Mouse (Mus musculus) cerebellum, postnatal 10 days (tissue): ENCODE measurements around the gene Slc2a9.
A peak's percentile ranks its signal among the peaks of the same experiment; 100 is the strongest.
"Not testable (repeated sequence)": the region's sequence is repeated elsewhere in the genome, so short reads cannot be mapped to it uniquely, and the experiment has no call there.

Experiments
- DNase-seq, 2 experiments: peaks; one replicate each; pipeline ENCODE4 v3.0.0; 2021; ENCODE audit warnings: mixed read lengths in 2 of 2

Slc2a9 gene

GRCm38 (mm10) chr5:38500043-38500442 is 2.9 kb downstream of the Slc2a9 start:
- DNase-seq, result no peak

GRCm38 (mm10) chr5:38499316-38499811 is 3.6 kb downstream of the Slc2a9 start:
- no peak for DNase-seq

GRCm38 (mm10) chr5:38498479-38498878 is 4.5 kb downstream of the Slc2a9 start:
- no peak for DNase-seq

DNA sequence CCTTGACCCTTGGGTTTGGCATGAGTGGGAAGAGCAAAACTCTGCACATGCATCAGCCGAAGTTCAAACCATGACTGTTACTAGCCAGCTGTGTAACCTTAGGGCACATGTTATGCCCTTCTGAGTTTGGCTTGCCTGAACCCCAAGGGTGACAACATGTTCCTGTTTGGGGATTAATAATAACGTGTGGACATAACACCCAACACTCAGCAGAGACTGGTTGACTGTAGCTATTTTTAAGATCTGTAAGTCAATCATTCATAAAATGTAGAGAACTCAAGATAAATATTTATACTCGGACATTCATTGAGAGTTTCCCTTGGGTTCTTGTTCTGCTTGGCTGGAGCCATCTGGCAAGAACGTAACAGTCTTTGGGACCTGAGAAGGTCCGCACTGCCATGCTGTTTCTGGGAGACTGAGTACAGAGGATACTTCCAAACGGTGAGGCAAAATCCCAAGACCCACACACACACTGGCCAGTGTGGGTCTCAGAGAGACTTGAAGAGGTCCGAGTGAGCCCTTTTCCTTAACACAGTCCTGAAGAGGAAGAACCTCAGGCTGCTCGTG is 6.4 kb downstream of the Slc2a9 start:
- DNase-seq, result no peak

GRCm38 (mm10) chr5:38493890-38494289 is 9.1 kb downstream of the Slc2a9 start:
- DNase-seq, result no peak

- DNase-seq, result no peak
Measured at GRCm38 (mm10) chr5:38491763-38492162, 11.2 kb downstream of the Slc2a9 start.

- no peak for DNase-seq
Measured at GRCm38 (mm10) chr5:38489739-38490138, 13.2 kb downstream of the Slc2a9 start.

DNA sequence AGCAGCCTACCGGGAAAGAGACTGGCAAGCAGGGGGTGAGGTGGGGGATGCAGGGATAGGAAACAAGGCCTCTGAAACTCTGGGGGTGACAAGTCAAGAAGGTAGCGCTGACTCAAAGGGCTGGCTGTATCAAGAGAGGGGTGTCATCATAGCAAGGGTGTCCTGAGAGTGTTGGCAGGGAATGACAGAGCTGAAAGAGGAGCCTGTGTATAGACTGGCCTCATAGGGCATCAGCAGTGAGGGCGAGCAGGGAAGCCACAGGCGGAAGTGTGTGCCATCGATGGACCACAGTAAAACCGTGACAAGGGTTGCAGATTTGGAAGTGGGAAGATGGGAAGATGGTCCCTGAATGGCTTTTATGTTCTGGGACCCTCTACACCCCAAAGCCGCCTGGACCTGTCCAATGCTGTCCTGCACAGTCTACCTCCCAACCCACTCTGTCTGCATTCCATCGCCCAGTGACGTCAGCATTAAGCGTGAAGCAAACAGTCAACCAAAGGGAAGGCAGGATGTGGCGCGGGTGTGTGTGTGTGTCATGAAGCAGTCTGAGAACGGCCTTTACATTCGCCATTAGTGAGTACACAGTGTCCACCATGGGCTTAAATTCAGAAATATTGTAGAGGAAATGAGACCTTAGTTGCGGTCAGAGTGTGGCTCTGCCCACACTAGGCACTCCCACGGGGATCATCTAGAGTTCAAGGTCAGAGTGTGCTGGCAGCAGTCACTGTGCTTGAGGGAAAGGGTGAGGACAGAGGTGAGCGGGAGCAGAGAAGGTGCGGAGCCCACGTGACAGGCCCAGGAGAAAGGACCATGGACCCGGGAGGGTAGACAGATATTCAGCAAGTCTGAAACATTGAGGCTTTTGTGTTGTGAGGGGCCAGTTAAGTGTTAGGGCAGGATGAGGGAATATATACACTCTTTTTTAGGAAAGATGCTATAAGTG is 14.0 kb downstream of the Slc2a9 start:
- no peak for DNase-seq

DNA sequence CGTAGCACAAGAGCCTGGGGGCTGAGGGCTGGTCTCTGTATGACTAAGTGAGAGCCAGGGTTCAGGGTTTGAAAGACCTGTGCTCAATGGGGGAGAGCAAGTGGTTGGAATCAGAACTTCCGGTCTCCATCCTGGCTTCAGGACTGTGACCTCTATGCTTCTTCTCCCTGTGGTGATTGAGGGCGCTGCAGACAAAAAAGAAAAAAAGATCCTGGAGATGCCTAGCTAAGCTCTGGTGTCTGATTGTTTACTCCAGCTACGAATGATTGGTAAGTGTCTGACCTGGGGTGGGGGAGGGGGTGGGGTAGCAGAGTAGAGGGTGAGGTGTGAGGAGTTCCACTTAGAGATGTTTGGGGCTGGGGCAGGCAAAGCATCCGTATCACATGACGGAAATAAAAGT is 14.9 kb downstream of the Slc2a9 start:
- DNase-seq, result no peak

GRCm38 (mm10) chr5:38487247-38487646 is 15.7 kb downstream of the Slc2a9 start:
- no peak for DNase-seq

DNA sequence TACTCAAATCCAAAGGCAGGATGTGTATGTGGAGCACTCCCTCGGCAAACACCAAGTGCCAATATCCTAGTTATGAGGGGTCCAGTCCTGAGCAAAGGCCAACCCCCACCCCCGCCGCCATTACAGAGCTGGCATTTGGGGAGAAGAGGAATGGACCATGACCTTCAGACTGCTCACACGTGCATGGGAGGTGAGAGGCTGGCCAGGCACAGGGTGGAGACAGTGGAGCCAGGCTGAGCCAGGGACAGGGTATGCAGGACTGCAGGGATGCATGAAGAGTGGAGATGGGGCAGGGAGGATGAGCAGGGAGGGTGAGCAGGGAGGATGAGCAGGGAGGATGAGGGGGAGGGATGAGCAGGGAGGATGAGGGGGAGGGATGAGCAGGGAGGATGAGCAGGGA is 17.0 kb downstream of the Slc2a9 start:
- DNase-seq, result no peak

GRCm38 (mm10) chr5:38483518-38484110 is 19.3 kb downstream of the Slc2a9 start:
- no peak for DNase-seq

GRCm38 (mm10) chr5:38480822-38481707 is 21.9 kb downstream of the Slc2a9 start:
- no peak for DNase-seq

- DNase-seq, result peak; percentile 71 to 76
Measured at GRCm38 (mm10) chr5:38479908-38480725, 22.8 kb downstream of the Slc2a9 start.

- DNase-seq, result not testable (repeated sequence)
Measured at GRCm38 (mm10) chr5:38479545-38479907, 23.4 kb downstream of the Slc2a9 start.

DNA sequence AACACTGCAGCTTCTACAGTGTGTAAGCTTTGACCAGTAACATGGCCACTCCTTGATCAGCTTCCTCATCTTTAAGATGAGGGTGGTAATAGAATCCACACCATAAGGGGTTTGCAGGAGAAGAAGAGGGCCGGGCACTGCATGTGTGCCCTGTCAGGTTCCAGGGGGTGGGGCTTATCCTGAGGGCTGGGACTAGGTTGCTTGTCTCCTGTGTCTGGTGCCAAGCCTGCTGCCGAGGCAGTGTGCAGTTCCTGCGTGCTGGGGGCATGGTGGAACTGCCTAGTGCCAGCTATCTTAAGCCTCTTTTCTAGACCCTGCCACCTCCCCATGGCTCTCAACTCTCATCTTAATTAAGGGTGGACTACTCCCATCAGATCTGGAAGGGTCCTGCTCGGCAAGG is 23.9 kb downstream of the Slc2a9 start:
- peak; percentile 75 to 77 for DNase-seq

GRCm38 (mm10) chr5:38477731-38478445 is 25.1 kb downstream of the Slc2a9 start:
- DNase-seq, result peak; percentile 90 to 94

GRCm38 (mm10) chr5:38476861-38477565 is 25.9 kb downstream of the Slc2a9 start:
- DNase-seq, result peak; percentile 90 to 94

GRCm38 (mm10) chr5:38470881-38471280 is 32.1 kb downstream of the Slc2a9 start:
- peak in 1 of 2 experiments; percentile 2 for DNase-seq

GRCm38 (mm10) chr5:38469891-38470578 is 32.9 kb downstream of the Slc2a9 start:
- peak; percentile 96 to 98 for DNase-seq
